Mouse (Mus musculus): ENCODE results near the gene Sufu. TPM values are rescaled to one million over a fixed set of nuclear protein-coding genes. Genes with fewer than 3 reads are reported as not detected.

Sufu gene
- polyA plus RNA-seq, 1 experiment from 2014 or later, result 15.2 TPM

GRCm38 (mm10) chr19:46534542-46535098 lies 137.9 kb downstream of the Sufu start:
- 51% methylated on average over 6 of the region's 6 CpGs for WGBS
- H3K36me3 ChIP-seq, result no peaks in the 10 kb centered on the region
- no peak overlapping the region for H3K4me2 ChIP-seq
- no peak overlapping the region for H3K27ac ChIP-seq
- no peak for ATAC-seq (replicated peaks; ENCODE audit: insufficient number of reproducible peaks, insufficient read depth, low FRiP score, low read depth)
- no peak overlapping the region for H3K4me3 ChIP-seq
- no peaks in the 10 kb centered on the region for H3K27me3 ChIP-seq
- H3K9me3 ChIP-seq (replicated peaks), result no peaks in the 10 kb centered on the region
- H3K9ac ChIP-seq, result no peak overlapping the region
- peaks cover 40% of the 10 kb centered on the region for H3K4me1 ChIP-seq (replicated peaks)

GRCm38 (mm10) chr19:46537357-46537756 lies 140.7 kb downstream of the Sufu start:
- Histone ChIP-seq H3K27me3 (no peaks in the 10 kb centered on the region), H3K36me3 (peaks cover 13% of the 10 kb centered on the region; the same call in 1 of the 2 replicates), H3K9ac (no peak overlapping the region), H3K27ac (no peak overlapping the region), H3K4me1 (replicated peaks) (peaks cover 13% of the 10 kb centered on the region), H3K4me3 (no peak overlapping the region), H3K9me3 (replicated peaks) (no peaks in the 10 kb centered on the region), H3K4me2 (no peak overlapping the region)
- ATAC-seq (replicated peaks; ENCODE audit: insufficient number of reproducible peaks, insufficient read depth, low FRiP score, low read depth), result no peak
- 94% methylated on average over 9 of the region's 9 CpGs for WGBS

GRCm38 (mm10) chr19:46538213-46538612 lies 141.5 kb downstream of the Sufu start:
- Histone ChIP-seq H3K4me1 (replicated peaks) (peaks cover 4% of the 10 kb centered on the region), H3K27ac (no peak overlapping the region), H3K9me3 (replicated peaks) (no peaks in the 10 kb centered on the region), H3K9ac (no peak overlapping the region), H3K36me3 (peaks cover 13% of the 10 kb centered on the region; the same call in 1 of the 2 replicates), H3K4me3 (no peak overlapping the region), H3K4me2 (no peak overlapping the region), H3K27me3 (no peaks in the 10 kb centered on the region)
- no peak for ATAC-seq (replicated peaks; ENCODE audit: insufficient number of reproducible peaks, insufficient read depth, low FRiP score, low read depth)
- WGBS, result 81% methylated on average over 6 of the region's 6 CpGs

Other genes with a start within 250 kb of the Sufu start
- gene Pitx3, start 248.6 kb upstream of the Sufu start, polyA plus RNA-seq (2015; fragmentation: Nextera tagmentation; extraction: Ambion mirVana), result 0.39 and 0.48 TPM in 2 replicates
- 41.2 and 48.2 TPM in 2 replicates for gene Gbf1, start 244.4 kb upstream of the Sufu start, polyA plus RNA-seq (2015; fragmentation: Nextera tagmentation; extraction: Ambion mirVana)
- gene Nfkb2, start 92.6 kb upstream of the Sufu start, polyA plus RNA-seq (2015; fragmentation: Nextera tagmentation; extraction: Ambion mirVana), result 7.7 and 13.5 TPM in 2 replicates
- 4.5 and 6.8 TPM in 2 replicates for gene Psd, start 69.7 kb upstream of the Sufu start, polyA plus RNA-seq (2015; fragmentation: Nextera tagmentation; extraction: Ambion mirVana)
- gene Fbxl15, start 68.7 kb upstream of the Sufu start, polyA plus RNA-seq (2015; fragmentation: Nextera tagmentation; extraction: Ambion mirVana), result 10.5 and 11.4 TPM in 2 replicates
- gene Cuedc2, start 58.2 kb upstream of the Sufu start, polyA plus RNA-seq (2015; fragmentation: Nextera tagmentation; extraction: Ambion mirVana), result 118 and 139 TPM in 2 replicates
- 4.1 and 7.5 TPM in 2 replicates for gene Mfsd13a, start 55.8 kb upstream of the Sufu start, polyA plus RNA-seq (2015; fragmentation: Nextera tagmentation; extraction: Ambion mirVana)
- gene 2310034G01Rik, start 46.6 kb upstream of the Sufu start, polyA plus RNA-seq (2015; fragmentation: Nextera tagmentation; extraction: Ambion mirVana), result 0.67 and 1.1 TPM in 2 replicates
- 103 and 122 TPM in 2 replicates for gene Actr1a, start 1.1 kb upstream of the Sufu start, polyA plus RNA-seq (2015; fragmentation: Nextera tagmentation; extraction: Ambion mirVana)
- gene Trim8, start 104.8 kb downstream of the Sufu start, polyA plus RNA-seq (2015; fragmentation: Nextera tagmentation; extraction: Ambion mirVana), result 15.9 and 19.2 TPM in 2 replicates
- gene Arl3, start 176.3 kb downstream of the Sufu start, polyA plus RNA-seq (2015; fragmentation: Nextera tagmentation; extraction: Ambion mirVana), result 86.9 and 91.8 TPM in 2 replicates
- gene Sfxn2, start 176.5 kb downstream of the Sufu start, polyA plus RNA-seq (2015; fragmentation: Nextera tagmentation; extraction: Ambion mirVana), result 8.8 and 10.9 TPM in 2 replicates
- gene Wbp1l, start 202.2 kb downstream of the Sufu start, polyA plus RNA-seq (2015; fragmentation: Nextera tagmentation; extraction: Ambion mirVana), result 51.6 and 58.6 TPM in 2 replicates